Comparison of ENCODE assay signal across 19 mouse cellular contexts in the genomic region with DNA sequence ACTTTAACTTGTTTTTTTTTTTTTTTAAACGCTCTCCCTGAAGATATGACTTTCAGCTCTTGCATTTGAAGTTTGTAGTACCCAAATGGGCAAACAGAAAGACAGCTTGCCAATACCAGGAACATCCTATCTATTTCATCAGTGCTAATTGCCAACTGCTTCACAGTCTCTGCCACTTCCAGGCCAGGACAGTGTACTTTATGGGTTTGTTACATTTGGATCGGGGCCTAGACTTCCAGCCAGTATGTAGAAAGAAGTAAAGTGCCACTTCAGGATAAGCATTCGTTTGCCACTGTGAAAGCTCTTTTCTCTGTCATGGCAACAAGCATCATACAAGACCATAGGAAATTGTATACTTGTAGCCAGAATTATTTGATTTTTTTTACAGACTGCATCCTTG.
DNase-seq lines count a peak whose midpoint lies in the region; ATAC-seq and TF ChIP-seq lines count a peak whose summit lies in the region.
"Had no signal": no experiment of that assay in that cellular context is flagged by ENCODE, and none has a peak within 500 bp of the region (broad histone marks: within the 10 kb centered on the region; RNA-seq: fewer than 3 reads in every experiment).

No protein-coding gene starts in this region.

- no peaks in the 10 kb centered on the region for H3K9me3 ChIP-seq in lung, postnatal 0 days (ENCODE audit: low read length)
- no peaks in the 10 kb centered on the region for H3K9me3 ChIP-seq in kidney, embryonic 15.5 days (replicated peaks)
- H3K9me3 ChIP-seq: embryonic facial prominence, embryonic 10.5 days; forebrain, embryonic 10.5 days; hindbrain, embryonic 15.5 days had no signal

- no peak overlapping the region for H3K27ac ChIP-seq in lung, postnatal 0 days (ENCODE audit: low read length)
- no peak overlapping the region for H3K27ac ChIP-seq in kidney, embryonic 15.5 days
- H3K27ac ChIP-seq: embryonic facial prominence, embryonic 10.5 days; forebrain, embryonic 10.5 days; hindbrain, embryonic 15.5 days had no signal

- no peak overlapping the region for H3K4me2 ChIP-seq in lung, postnatal 0 days (replicated peaks; ENCODE audit: low read depth, low read length)
- no peak overlapping the region for H3K4me2 ChIP-seq in kidney, embryonic 15.5 days
- H3K4me2 ChIP-seq: heart, embryonic 11.5 days; hindbrain, embryonic 15.5 days had no signal

- no peak for TF ChIP-seq EP300 in lung, postnatal 0 days (IDR thresholded peaks at IDR 0.05)

- H3K4me3 ChIP-seq in lung, postnatal 0 days (ENCODE audit: low read depth, low read length): no peak overlapping the region
- H3K4me3 ChIP-seq in kidney, embryonic 15.5 days (replicated peaks): no peak overlapping the region
- H3K4me3 ChIP-seq: embryonic facial prominence, embryonic 10.5 days; forebrain, embryonic 10.5 days; hindbrain, embryonic 15.5 days had no signal

- TF ChIP-seq CTCF in lung, postnatal 0 days (IDR thresholded peaks at IDR 0.05): no peak

- no peaks in the 10 kb centered on the region for H3K36me3 ChIP-seq in lung, postnatal 0 days (ENCODE audit: insufficient read depth, low read length)
- no peaks in the 10 kb centered on the region for H3K36me3 ChIP-seq in kidney, embryonic 15.5 days
- H3K36me3 ChIP-seq: embryonic facial prominence, embryonic 10.5 days; forebrain, embryonic 10.5 days; hindbrain, embryonic 15.5 days had no signal

- WGBS in lung, postnatal 0 days: 42% methylated on average over 3 of the region's 3 CpGs
- 84% methylated on average over 3 of the region's 3 CpGs for WGBS in kidney, embryonic 15.5 days

- H3K9ac ChIP-seq in lung, postnatal 0 days (replicated peaks; ENCODE audit: low read depth): no peak overlapping the region
- H3K9ac ChIP-seq in kidney, embryonic 15.5 days: no peak overlapping the region
- H3K9ac ChIP-seq: hindbrain, embryonic 15.5 days had no signal

- DNase-seq in MN1 (ENCODE audit: low spot score): peak; percentile 18
- DNase-seq in fat pad, adult 2 months (ENCODE audit: extremely low read depth, low read depth, low spot score): peak; percentile 80
- peak; percentile 71 for DNase-seq in lung, postnatal 0 days (ENCODE audit: low spot score)
- DNase-seq in lung, postnatal 36 days: peak; percentile 54
- no peak for DNase-seq in ovary, postnatal 36 days (ENCODE audit: low spot score)
- DNase-seq: adrenal gland, adult 8-10 months; adrenal gland, postnatal 36 days; cerebellum, adult 2 months; cerebellum, postnatal 10 days; gastrocnemius, postnatal 36 days; heart, adult 18-20 months; heart, postnatal 36 days had no signal

- peak; percentile 74 for ATAC-seq in lung, postnatal 0 days
- ATAC-seq in kidney, embryonic 15.5 days (replicated peaks; ENCODE audit: low FRiP score): no peak
- ATAC-seq: forebrain, embryonic 14.5 days had no signal

- H3K27me3 ChIP-seq in lung, postnatal 0 days (replicated peaks; ENCODE audit: insufficient read depth, low read length): no peaks in the 10 kb centered on the region
- H3K27me3 ChIP-seq in kidney, embryonic 15.5 days: no peaks in the 10 kb centered on the region
- H3K27me3 ChIP-seq: CH12.LX; hindbrain, embryonic 15.5 days had no signal

- H3K4me1 ChIP-seq in lung, postnatal 0 days (ENCODE audit: insufficient read depth, low read depth, low read length): no peaks in the 10 kb centered on the region
- H3K4me1 ChIP-seq in kidney, embryonic 15.5 days: no peaks in the 10 kb centered on the region
- H3K4me1 ChIP-seq: embryonic facial prominence, embryonic 10.5 days; forebrain, embryonic 10.5 days; hindbrain, embryonic 15.5 days had no signal
